Mouse (Mus musculus) heart, postnatal 0 days (tissue): Measurements from ENCODE around the gene Ovch2. TPM values are rescaled to one million over a fixed set of nuclear protein-coding genes. Genes with fewer than 3 reads are reported as not detected.

Experiments used
- ATAC-seq: fragments of 200-750 bp; cut with Nextera tagmentation; 2 replicates; pipeline ENCODE4 v1.8.0; 2017; ENCODE audit warnings: low read depth, moderate number of reproducible peaks, moderate library complexity; ENCODE audit not compliant: insufficient read depth
- DNase-seq: peaks from one replicate; pipeline ENCODE4 v3.0.0-alpha.2; 2016; ENCODE audit warnings: low spot score
- H3K27ac ChIP-seq: fragments of 300-500 bp; sonication (generic); 2 replicates; pipeline ENCODE4 v1.5.1; 2014; ENCODE audit warnings: low read depth, mild to moderate bottlenecking
- H3K27me3 ChIP-seq: fragments of 300-500 bp; sonication (generic); 2 replicates; pipeline ENCODE4 v1.6.1; 2014; ENCODE audit warnings: low read length, mixed read lengths; ENCODE audit not compliant: control insufficient read depth, insufficient read depth
- H3K36me3 ChIP-seq: fragments of 300-500 bp; sonication (generic); replicated peaks from 2 replicates; pipeline ENCODE4 v1.6.1; 2014; ENCODE audit warnings: low read length, mixed read lengths; ENCODE audit not compliant: control insufficient read depth, insufficient read depth
- H3K4me1 ChIP-seq: fragments of 300-500 bp; sonication (generic); 2 replicates; pipeline ENCODE4 v1.6.1; 2014; ENCODE audit warnings: antibody characterized with exemption; ENCODE audit not compliant: control insufficient read depth, insufficient read depth
- H3K4me2 ChIP-seq: fragments of 300-500 bp; sonication (generic); 2 replicates; pipeline ENCODE4 v1.6.1; 2014; ENCODE audit warnings: low read depth, mild to moderate bottlenecking, low read length, moderate library complexity
- H3K4me3 ChIP-seq: fragments of 300-500 bp; sonication (generic); 2 replicates; pipeline ENCODE4 v1.5.1; 2014; ENCODE audit warnings: low read depth, low read length
- H3K9ac ChIP-seq: fragments of 300-500 bp; sonication (generic); replicated peaks from 2 replicates; pipeline ENCODE4 v1.6.1; 2014; ENCODE audit warnings: low read depth, low read length, mixed read lengths
- H3K9me3 ChIP-seq: fragments of 300-500 bp; sonication (generic); replicated peaks from 2 replicates; pipeline ENCODE4 v1.6.1; 2016; ENCODE audit warnings: low read length; ENCODE audit not compliant: control insufficient read depth
- CTCF ChIP-seq: IDR thresholded peaks from 2 replicates; pipeline ENCODE4 v1.5.1; 2016; ENCODE audit warnings: antibody characterized with exemption, control low read depth, low read depth
- EP300 ChIP-seq: IDR thresholded peaks from 2 replicates; pipeline ENCODE4 v1.6.1; 2016; ENCODE audit warnings: antibody characterized with exemption, low read depth
- WGBS: fragments of 180-500 bp; shearing (Covaris S2); extraction: QIAGEN DNeasy Blood & Tissue Kit; methylation state at CpG from one replicate; pipeline ENCODE4 v1.1.7; 2014; 5-methylcytosine and 5-hydroxymethylcytosine counted together
- polyA plus RNA-seq: library from polyadenylated mRNA; unstranded; fragments of >200 nt; fragmentation: Nextera tagmentation; extraction: Ambion mirVana; gene quantifications from 2 replicates; pipeline ENCODE4 v1.2.1, GENCODE M21; 2015
- total RNA-seq: library from RNA; depleted of rRNA; stranded (reverse); fragments of >200 nt; gene quantifications from 2 replicates; pipeline ENCODE4 v1.2.3, GENCODE M21; 2014; ENCODE audit warnings: low replicate concordance

Ovch2 gene
- total and polyA plus RNA-seq, 2 experiments from 2014 or later, result not detected

DNA sequence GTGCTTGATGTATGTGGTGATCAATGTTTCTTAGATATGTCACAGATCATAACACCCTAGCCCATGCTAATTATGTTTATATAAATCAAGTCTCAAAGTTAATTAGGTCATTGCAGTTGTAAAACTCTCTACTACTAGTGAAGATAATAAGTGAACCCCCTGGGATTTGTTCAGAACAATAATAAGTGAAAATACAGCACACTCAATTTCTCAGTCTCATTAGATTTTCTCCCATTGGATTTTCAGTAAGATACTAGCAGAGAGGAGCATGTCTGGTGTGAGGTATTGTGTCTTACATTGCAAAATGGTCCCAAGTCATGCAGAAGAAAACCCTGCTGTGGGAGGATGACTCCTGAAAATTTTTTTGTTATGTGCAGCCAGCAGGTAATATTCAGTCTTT is 11.0 kb upstream of the Ovch2 start, which contains the start of gene Olfr467:
Olfr467 (plus strand) TSS at position 301 of the 400 bp plus-strand sequence.
- Histone ChIP-seq H3K9ac (no peak within 1 kb of the TSS), H3K4me1 (no peaks in the 10 kb centered on the region), H3K27me3 (no peaks in the 10 kb centered on the region), H3K27ac (no peak within 1 kb of the TSS), H3K4me3 (no peak within 1 kb of the TSS), H3K9me3 (0 out of 2 replicates have a peak, but pooled peaks cover 5% of the 10 kb centered on the region), H3K36me3 (no peaks in the 10 kb centered on the region), H3K4me2 (no peak within 1 kb of the TSS)
- no peak for TF ChIP-seq EP300
- no peak for TF ChIP-seq CTCF
- no peak for ATAC-seq
- DNase-seq, result no peak

DNA sequence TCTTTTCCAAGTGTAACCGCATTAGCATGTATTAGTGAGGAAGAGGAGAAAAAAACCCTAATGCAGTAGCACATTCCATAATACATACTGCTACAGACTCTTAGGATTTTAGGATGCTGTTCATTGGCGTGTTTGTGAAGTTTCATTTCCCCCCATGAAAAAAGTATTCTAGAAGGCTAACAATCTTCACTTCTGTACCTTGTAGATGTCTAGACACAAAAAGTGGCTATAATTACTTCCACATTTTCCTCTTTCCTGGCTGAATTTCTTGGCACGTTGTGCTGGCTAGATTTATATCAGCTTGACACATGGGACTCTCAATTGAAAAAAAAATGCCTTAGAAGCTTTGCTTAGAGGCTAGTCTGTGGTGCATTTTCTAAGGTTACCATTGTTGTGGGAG is 1.1 kb upstream of the Ovch2 start:
- 0 out of 2 replicates have a peak, but pooled peaks cover 2% of the 10 kb centered on the region for H3K9me3 ChIP-seq
- no peak overlapping the region for H3K9ac ChIP-seq
- no peak overlapping the region for H3K4me2 ChIP-seq
- H3K4me3 ChIP-seq, result no peak overlapping the region
- no peak overlapping the region for H3K27ac ChIP-seq
- TF ChIP-seq EP300 (no peak), CTCF (no peak)
- no peaks in the 10 kb centered on the region for H3K27me3 ChIP-seq
- DNase-seq (no peak), ATAC-seq (no peak)
- no peaks in the 10 kb centered on the region for H3K36me3 ChIP-seq
- no peaks in the 10 kb centered on the region for H3K4me1 ChIP-seq
- WGBS, result 62% methylated on average over 3 of the region's 3 CpGs

DNA sequence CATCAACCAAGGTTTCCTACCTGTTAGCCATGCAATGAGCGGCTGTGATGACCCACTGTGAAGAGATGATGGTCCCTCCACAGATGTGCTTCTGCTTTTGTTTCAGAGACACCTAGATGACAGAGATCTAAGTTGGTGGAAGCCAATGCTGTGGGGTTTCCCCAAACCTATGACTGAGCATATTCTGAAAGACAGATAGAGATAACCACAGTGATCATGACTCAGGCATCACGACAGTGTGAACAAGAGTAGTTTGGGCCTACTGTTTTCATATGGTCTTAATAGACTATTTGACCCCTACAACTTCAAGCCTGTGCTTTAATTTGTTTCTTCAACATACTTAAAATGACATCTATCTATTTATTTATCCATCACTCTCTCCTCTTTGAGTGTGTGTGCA is 4.5 kb downstream of the Ovch2 start:
- no peak overlapping the region for H3K4me3 ChIP-seq
- TF ChIP-seq EP300 (no peak), CTCF (no peak)
- H3K9ac ChIP-seq, result no peak overlapping the region
- H3K9me3 ChIP-seq, result no peaks in the 10 kb centered on the region
- H3K27me3 ChIP-seq, result no peaks in the 10 kb centered on the region
- H3K36me3 ChIP-seq, result no peaks in the 10 kb centered on the region
- no peak for ATAC-seq
- H3K4me1 ChIP-seq, result no peaks in the 10 kb centered on the region
- no peak overlapping the region for H3K4me2 ChIP-seq
- WGBS, result 68% methylated on average over 2 of the region's 2 CpGs
- H3K27ac ChIP-seq, result no peak overlapping the region
- DNase-seq, result no peak

- Histone ChIP-seq H3K9ac (no peak overlapping the region), H3K4me1 (no peaks in the 10 kb centered on the region), H3K27ac (no peak overlapping the region), H3K4me2 (no peak overlapping the region), H3K36me3 (no peaks in the 10 kb centered on the region), H3K27me3 (no peaks in the 10 kb centered on the region), H3K9me3 (no peaks in the 10 kb centered on the region), H3K4me3 (no peak overlapping the region)
- ATAC-seq (no peak), DNase-seq (peak; percentile 8)
- peak; percentile 66 for TF ChIP-seq CTCF
- no peak for TF ChIP-seq EP300
- 52% methylated on average over 3 of the region's 3 CpGs for WGBS
These were observed 12.9 kb downstream of the Ovch2 start for GRCm38 (mm10) chr7:107787977-107788620.

- no peaks in the 10 kb centered on the region for H3K27me3 ChIP-seq
- no peak overlapping the region for H3K4me2 ChIP-seq
- H3K36me3 ChIP-seq, result no peaks in the 10 kb centered on the region
- no peak overlapping the region for H3K27ac ChIP-seq
- no peaks in the 10 kb centered on the region for H3K9me3 ChIP-seq
- DNase-seq (peak; percentile 28), ATAC-seq (no peak)
- WGBS, result 40% methylated on average over 4 of the region's 4 CpGs
- H3K4me3 ChIP-seq, result no peak overlapping the region
- H3K4me1 ChIP-seq, result peaks cover 6% of the 10 kb centered on the region; the same call in 1 of the 2 replicates
- H3K9ac ChIP-seq, result no peak overlapping the region
- TF ChIP-seq CTCF (peak; percentile 70), EP300 (no peak)
These were observed 21.4 kb downstream of the Ovch2 start for GRCm38 (mm10) chr7:107779611-107780010.

GRCm38 (mm10) chr7:107778216-107778615 is 22.8 kb downstream of the Ovch2 start:
- Histone ChIP-seq H3K9me3 (no peaks in the 10 kb centered on the region), H3K36me3 (no peaks in the 10 kb centered on the region), H3K4me2 (no peak overlapping the region), H3K4me1 (peaks cover 6% of the 10 kb centered on the region; the same call in 1 of the 2 replicates), H3K27me3 (no peaks in the 10 kb centered on the region), H3K4me3 (no peak overlapping the region), H3K27ac (no peak overlapping the region), H3K9ac (no peak overlapping the region)
- DNase-seq (no peak), ATAC-seq (peak; percentile 64)
- WGBS, result 41% methylated on average over 1 of the region's 1 CpGs
- TF ChIP-seq CTCF, result no peak
- TF ChIP-seq EP300, result no peak
